Mouse (Mus musculus): ENCODE measurements around the gene Rasgef1c.

GRCm38 (mm10) chr11:50002853-50003252, 101.2 kb downstream of the Rasgef1c start:
- no peak for TF ChIP-seq CTCF (IDR thresholded peaks at IDR 0.05; ENCODE audit: low read depth, low read length)
- TF ChIP-seq POLR2A (IDR thresholded peaks at IDR 0.05; ENCODE audit: extremely low read depth, insufficient read depth, low read length): no peak

All from liver, adult 2 months (tissue).